Mouse (Mus musculus) MEL (cell line): Measurements from ENCODE around the gene Eif4h.

Source experiments
- ETS1 ChIP-seq: IDR thresholded peaks from 2 replicates; pipeline ENCODE4 v1.6.1; 2012; ENCODE audit warnings: low read depth, mild to moderate bottlenecking, inconsistent platforms, low read length, improper control_type of control experiment, moderate library complexity
- JUND ChIP-seq: IDR thresholded peaks from 2 replicates; pipeline ENCODE4 v1.6.1; 2011; ENCODE audit warnings: low read depth, mild to moderate bottlenecking, improper control_type of control experiment, low read length
- SMC3 ChIP-seq: IDR thresholded peaks from 2 replicates; pipeline ENCODE4 v1.6.1; 2011; ENCODE audit warnings: low read depth, low read length, improper control_type of control experiment

DNA sequence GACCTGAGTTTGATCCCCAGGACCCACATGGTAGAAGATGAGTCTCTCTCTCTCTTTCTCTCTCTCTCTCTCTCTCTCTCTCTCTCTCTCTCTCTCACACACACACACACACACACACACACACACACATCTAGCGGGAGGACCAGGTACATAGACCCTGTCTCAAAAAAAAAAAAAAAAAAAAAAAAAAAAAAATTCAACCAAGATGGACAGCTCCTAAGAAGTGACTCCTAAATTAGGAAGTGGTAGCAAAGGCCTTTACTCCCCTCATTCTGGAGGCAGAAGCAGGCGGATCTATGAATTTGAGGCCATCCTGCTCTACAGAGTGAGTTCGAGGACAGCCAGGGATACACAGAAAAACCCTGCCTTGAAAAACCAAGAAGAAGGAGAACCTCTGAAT lies 1.1 kb upstream of the Eif4h start:
- TF ChIP-seq SMC3 (no peak), JUND (no peak), ETS1 (no peak)
